ENCODE assay signal across 13 mouse cellular contexts in genomic region chr8:105521061-105521460, GRCm38 (mm10). TPM values are rescaled to one million over a fixed set of nuclear protein-coding genes. Genes with fewer than 3 reads are reported as not detected.
DNase-seq lines count a peak whose midpoint lies in the region; ATAC-seq lines count a peak whose summit lies in the region.
"Had no signal": no experiment of that assay in that cellular context is flagged by ENCODE, and none has a peak within 500 bp of the region (broad histone marks: within the 10 kb centered on the region; RNA-seq: fewer than 3 reads in every experiment).

No protein-coding gene starts in this region.

- 0 out of 2 replicates have a peak, but pooled peaks cover 6% of the 10 kb centered on the region for H3K27me3 ChIP-seq in kidney, embryonic 15.5 days
- H3K27me3 ChIP-seq in hindbrain, embryonic 13.5 days, result peaks cover 12% of the 10 kb centered on the region
- H3K27me3 ChIP-seq in midbrain, embryonic 15.5 days (replicated peaks), result peaks cover 15% of the 10 kb centered on the region

- 5% methylated on average over 3 of the region's 3 CpGs for WGBS in kidney, embryonic 15.5 days
- 0% methylated on average over 3 of the region's 3 CpGs for WGBS in hindbrain, embryonic 13.5 days
- 9% methylated on average over 3 of the region's 3 CpGs for WGBS in midbrain, embryonic 15.5 days

- 0 out of 2 replicates have a peak overlapping the region, but pooled peaks have one; percentile 17 for H3K9ac ChIP-seq in kidney, embryonic 15.5 days
- peak overlapping the region; percentile 24; the same call in 1 of the 2 replicates for H3K9ac ChIP-seq in hindbrain, embryonic 13.5 days
- no peak overlapping the region for H3K9ac ChIP-seq in midbrain, embryonic 15.5 days

- no peak for DNase-seq in kidney, adult 9 months
- DNase-seq in embryo, embryonic 10.5 days (ENCODE audit: low spot score), result peak; percentile 69
- no peak for DNase-seq in layer of hippocampus, adult 18-20 months (ENCODE audit: low spot score in 2 of 2)
- no peak for DNase-seq in thymus, postnatal 4 days
- no peak for DNase-seq in spleen, adult 18-20 months
- DNase-seq: gastrocnemius, postnatal 10 days had no signal

- ATAC-seq in kidney, embryonic 15.5 days (replicated peaks; ENCODE audit: low FRiP score), result no peak
- ATAC-seq in hindbrain, embryonic 13.5 days (ENCODE audit: low FRiP score), result no peak
- ATAC-seq in midbrain, embryonic 15.5 days (replicated peaks), result no peak

- peaks cover 76% of the 10 kb centered on the region for H3K4me1 ChIP-seq in kidney, embryonic 15.5 days
- H3K4me1 ChIP-seq in hindbrain, embryonic 13.5 days (replicated peaks), result peaks cover 54% of the 10 kb centered on the region
- peaks cover 36% of the 10 kb centered on the region for H3K4me1 ChIP-seq in midbrain, embryonic 15.5 days

- H3K27ac ChIP-seq in kidney, embryonic 15.5 days, result peak overlapping the region; percentile 56
- peak overlapping the region; percentile 31 for H3K27ac ChIP-seq in hindbrain, embryonic 13.5 days
- H3K27ac ChIP-seq in midbrain, embryonic 15.5 days, result 0 out of 2 replicates have a peak overlapping the region, but pooled peaks have one; percentile 32
- H3K27ac ChIP-seq: macrophage had no signal

- no peaks in the 10 kb centered on the region for H3K9me3 ChIP-seq in kidney, embryonic 15.5 days (replicated peaks)
- H3K9me3 ChIP-seq in hindbrain, embryonic 13.5 days, result no peaks in the 10 kb centered on the region
- no peaks in the 10 kb centered on the region for H3K9me3 ChIP-seq in midbrain, embryonic 15.5 days

- peaks cover 33% of the 10 kb centered on the region for H3K36me3 ChIP-seq in kidney, embryonic 15.5 days
- H3K36me3 ChIP-seq in hindbrain, embryonic 13.5 days, result peaks cover 45% of the 10 kb centered on the region
- H3K36me3 ChIP-seq in midbrain, embryonic 15.5 days (replicated peaks), result peaks cover 11% of the 10 kb centered on the region; the same call in 1 of the 2 replicates

- peak overlapping the region; percentile 73 for H3K4me3 ChIP-seq in kidney, embryonic 15.5 days (replicated peaks)
- no peak overlapping the region for H3K4me3 ChIP-seq in hindbrain, embryonic 13.5 days
- H3K4me3 ChIP-seq in midbrain, embryonic 15.5 days, result no peak overlapping the region

- H3K4me2 ChIP-seq in kidney, embryonic 15.5 days, result peak overlapping the region; percentile 98
- 0 out of 2 replicates have a peak overlapping the region, but pooled peaks have one; percentile 15 for H3K4me2 ChIP-seq in hindbrain, embryonic 13.5 days
- no peak overlapping the region for H3K4me2 ChIP-seq in midbrain, embryonic 15.5 days

RNA-seq across cellular contexts. Expression of gene Hsd11b2, which starts 2.5 kb away (rescaled TPM):
- 30.0 and 35.6 TPM in 2 replicates for polyA plus RNA-seq in kidney, embryonic 15.5 days (2015; fragmentation: Nextera tagmentation; extraction: Ambion mirVana)
- polyA plus RNA-seq in hindbrain, embryonic 13.5 days (2015; fragmentation: Nextera tagmentation; extraction: Ambion mirVana), result 7.8 and 11.0 TPM in 2 replicates
- 4.7 and 4.9 TPM in 2 replicates for polyA plus RNA-seq in midbrain, embryonic 15.5 days (2015; fragmentation: Nextera tagmentation; extraction: Ambion mirVana)
- not detected for total RNA-seq in layer of hippocampus, adult 18-20 months (2021)
- total RNA-seq: CH12.LX; left cerebral cortex, postnatal 25 days had no signal
- polyA plus RNA-seq: cortical plate, adult 2 months; macrophage had no signal

RNA-seq across cellular contexts. Expression of gene Zdhhc1, which starts 24.4 kb away (rescaled TPM):
- 39.2 and 43.7 TPM in 2 replicates for polyA plus RNA-seq in kidney, embryonic 15.5 days (2015; fragmentation: Nextera tagmentation; extraction: Ambion mirVana)
- polyA plus RNA-seq in hindbrain, embryonic 13.5 days (2015; fragmentation: Nextera tagmentation; extraction: Ambion mirVana), result 30.9 and 34.3 TPM in 2 replicates
- polyA plus RNA-seq in midbrain, embryonic 15.5 days (2015; fragmentation: Nextera tagmentation; extraction: Ambion mirVana), result 36.5 and 39.9 TPM in 2 replicates
- total RNA-seq in layer of hippocampus, adult 18-20 months (2021), result 10 to 100 TPM; 31.9 to 34.2 TPM

RNA-seq across cellular contexts. Expression of gene Atp6v0d1, which starts 44.8 kb away (rescaled TPM):
- 85.8 and 88.3 TPM in 2 replicates for polyA plus RNA-seq in kidney, embryonic 15.5 days (2015; fragmentation: Nextera tagmentation; extraction: Ambion mirVana)
- polyA plus RNA-seq in hindbrain, embryonic 13.5 days (2015; fragmentation: Nextera tagmentation; extraction: Ambion mirVana), result 201 and 203 TPM in 2 replicates
- 234 and 240 TPM in 2 replicates for polyA plus RNA-seq in midbrain, embryonic 15.5 days (2015; fragmentation: Nextera tagmentation; extraction: Ambion mirVana)
- total RNA-seq in layer of hippocampus, adult 18-20 months (2021), result 100 to 1,000 TPM; 280 to 300 TPM

RNA-seq across cellular contexts. Expression of gene Tppp3, which starts 49.7 kb away (rescaled TPM):
- polyA plus RNA-seq in kidney, embryonic 15.5 days (2015; fragmentation: Nextera tagmentation; extraction: Ambion mirVana), result 30.7 and 38.3 TPM in 2 replicates
- polyA plus RNA-seq in hindbrain, embryonic 13.5 days (2015; fragmentation: Nextera tagmentation; extraction: Ambion mirVana), result 170 and 181 TPM in 2 replicates
- 125 and 127 TPM in 2 replicates for polyA plus RNA-seq in midbrain, embryonic 15.5 days (2015; fragmentation: Nextera tagmentation; extraction: Ambion mirVana)
- total RNA-seq in layer of hippocampus, adult 18-20 months (2021), result 10 to 100 TPM; 54.8 to 58.5 TPM
